Mouse (Mus musculus) testis, postnatal 14 days (tissue): Measurements from ENCODE around the gene Med12l.

ENCODE experiments used
- DNase-seq: peaks from one replicate; pipeline ENCODE4 v3.0.0; 2021; ENCODE audit warnings: low spot score

Gene Med12l

DNA sequence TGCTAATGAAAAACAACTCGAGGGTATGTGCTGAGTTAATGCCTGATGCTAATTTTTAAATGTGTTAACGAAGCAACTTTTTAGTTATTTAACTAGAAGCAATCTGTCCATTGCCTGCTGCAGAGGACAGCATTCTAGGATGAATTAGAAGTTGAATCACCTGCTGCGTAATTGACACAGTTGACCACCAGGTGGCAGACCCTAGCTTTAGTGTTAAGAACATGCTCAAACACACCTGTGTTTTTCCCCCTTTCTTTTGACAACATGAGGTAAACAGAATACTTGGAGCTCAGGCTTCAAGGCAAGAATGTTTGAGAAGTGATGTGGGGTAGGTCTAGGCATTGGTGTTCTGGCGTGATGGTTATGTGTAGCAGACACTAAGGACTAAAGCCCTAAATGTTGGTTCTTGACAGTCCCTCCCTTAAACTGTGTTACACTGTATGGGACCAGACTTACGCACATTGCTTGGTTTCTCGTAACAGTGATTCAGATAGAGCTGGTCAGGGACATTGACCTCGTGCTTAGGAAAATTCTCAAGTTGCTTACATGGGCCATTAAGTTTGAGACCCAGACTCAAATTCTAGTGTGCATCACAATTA, 315.8 kb downstream of the Med12l start:
- DNase-seq, result no peak

DNA sequence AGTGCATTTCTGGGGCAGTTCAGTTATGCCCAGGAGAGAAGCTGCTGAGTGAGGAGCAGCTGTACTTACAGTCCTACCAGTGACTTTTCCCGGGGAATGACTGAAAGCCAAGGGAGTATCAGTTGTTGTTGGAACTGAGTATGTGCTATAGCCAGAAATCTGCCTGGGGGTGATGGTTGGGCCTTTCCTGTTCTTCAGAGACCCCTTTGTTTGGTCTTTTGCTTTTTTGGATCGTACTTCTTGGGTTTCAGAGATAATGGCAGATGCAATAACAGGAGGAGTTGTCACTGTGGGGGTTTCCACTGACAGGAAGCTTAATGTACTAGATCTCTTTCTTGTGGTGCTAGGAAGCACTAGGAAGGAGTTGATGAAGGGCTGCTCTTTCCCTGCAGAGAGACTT, 322.9 kb downstream of the Med12l start:
- DNase-seq, result no peak

DNA sequence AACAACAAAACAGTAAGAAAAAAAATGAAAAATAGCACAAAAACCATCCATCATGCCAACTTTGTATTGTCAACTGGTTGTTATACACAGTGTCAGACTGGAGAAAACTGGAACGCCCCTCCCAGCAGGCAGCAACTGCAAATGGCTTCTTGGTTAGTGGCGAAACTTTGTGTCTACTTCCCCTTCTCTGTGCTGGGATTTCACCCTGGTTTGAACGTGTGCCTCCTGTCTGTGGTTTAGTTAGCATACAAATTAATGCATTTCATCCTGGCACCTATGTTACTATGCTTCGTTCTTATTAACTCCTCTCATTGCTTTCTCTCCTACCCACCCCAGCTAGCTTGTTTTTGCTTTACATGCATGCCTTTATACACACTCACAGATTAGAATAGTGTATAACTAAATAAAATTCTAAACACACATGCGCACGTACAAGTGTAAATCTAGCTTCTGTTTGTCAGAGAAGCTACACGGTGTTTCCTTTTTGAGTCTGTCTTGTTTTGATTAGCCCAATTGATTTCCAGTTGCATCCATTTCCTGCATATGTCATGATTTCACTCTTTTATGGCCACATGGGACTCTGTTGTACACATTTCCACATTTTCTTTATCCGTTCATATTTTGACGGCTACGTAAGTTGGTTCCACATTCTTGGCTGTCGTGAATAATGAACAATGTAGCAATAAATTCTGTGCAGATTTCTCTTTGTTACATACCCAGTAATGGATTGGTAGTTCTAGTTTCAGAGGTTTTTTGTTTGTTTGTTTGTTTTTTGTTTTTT, 336.2 kb downstream of the Med12l start:
- no peak for DNase-seq

DNA sequence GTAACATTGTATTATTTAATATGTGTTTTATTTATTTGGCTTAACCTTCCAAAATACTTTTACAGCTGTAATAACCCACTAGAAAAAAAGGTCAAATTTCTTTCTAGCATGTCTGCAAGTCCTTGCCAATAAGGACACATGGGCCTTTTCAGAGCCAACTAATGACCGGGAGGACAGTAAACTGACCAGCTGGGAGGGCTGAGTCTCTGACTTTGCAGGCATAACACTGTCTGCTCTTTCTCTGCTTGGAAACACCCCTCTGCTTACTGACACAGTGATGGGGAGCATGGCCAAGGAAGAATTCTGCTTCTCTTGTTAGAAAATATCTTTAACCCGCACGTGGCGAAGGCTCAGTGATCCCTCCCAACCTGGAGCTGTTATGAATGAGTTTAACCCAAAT, 337.4 kb downstream of the Med12l start:
- peak; percentile 25 for DNase-seq

DNA sequence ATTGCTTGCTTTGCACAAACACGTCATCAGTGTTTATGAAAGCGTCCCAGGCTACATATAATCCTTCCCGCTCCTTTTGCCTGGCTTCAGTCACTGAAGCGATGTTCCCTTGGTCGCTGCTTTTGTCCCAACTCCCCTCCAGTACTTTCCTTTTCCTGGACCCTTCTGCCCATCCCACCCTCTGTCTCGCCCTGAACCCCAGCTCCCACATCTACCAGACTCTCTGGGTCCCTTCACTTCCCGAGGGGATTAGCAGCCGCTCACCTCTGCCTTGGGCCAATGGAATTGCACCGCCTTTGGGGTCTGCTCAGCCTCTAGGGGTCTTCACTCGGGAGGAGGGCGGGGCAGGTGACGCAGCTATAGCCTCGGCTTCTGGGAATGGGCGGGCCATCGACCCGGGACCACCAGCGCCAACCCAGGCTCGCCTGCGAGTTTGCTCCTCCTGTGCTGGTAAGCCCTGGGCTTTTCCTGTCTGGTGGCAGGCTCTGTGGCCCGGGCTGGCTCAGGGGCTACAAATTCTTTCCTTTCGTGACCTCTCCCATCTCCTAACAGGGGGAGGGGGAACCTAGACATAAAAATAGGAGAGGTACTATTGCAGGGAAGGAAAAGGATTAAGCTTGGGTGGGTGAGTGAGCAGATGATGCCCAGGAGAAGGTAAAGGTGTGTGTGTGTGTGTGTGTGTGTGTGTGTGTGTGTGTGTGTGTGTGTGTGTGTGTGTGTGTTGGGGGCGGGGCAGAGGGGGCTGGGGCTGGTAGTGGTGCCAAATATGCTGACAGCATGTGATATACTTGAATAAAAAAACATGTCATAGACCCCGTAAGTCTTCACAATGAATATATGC, 338.7 kb downstream of the Med12l start, which contains the start of gene Igsf10:
TSS of gene Igsf10 (minus strand) at position 330 of the 841 bp plus-strand sequence.
- DNase-seq, result peak; percentile 19

DNA sequence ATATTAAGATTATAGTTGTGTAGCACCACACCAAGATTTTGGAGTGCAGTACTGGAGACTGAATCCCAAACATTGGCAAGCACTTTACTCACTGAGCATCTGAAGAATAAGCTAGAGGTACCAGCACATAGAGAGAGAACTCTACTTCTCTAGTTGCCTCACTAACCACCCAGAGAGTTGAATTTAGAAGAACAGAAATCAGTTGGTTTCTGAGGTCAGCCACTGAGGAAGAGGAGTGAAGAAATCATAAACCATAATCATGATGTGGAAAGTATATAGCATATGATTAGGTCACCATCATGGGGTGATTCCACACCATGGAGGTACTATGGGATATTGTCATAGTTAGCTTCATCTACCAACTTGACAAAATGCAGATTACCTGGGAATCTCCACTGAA, 346.1 kb downstream of the Med12l start:
- DNase-seq, result no peak

DNA sequence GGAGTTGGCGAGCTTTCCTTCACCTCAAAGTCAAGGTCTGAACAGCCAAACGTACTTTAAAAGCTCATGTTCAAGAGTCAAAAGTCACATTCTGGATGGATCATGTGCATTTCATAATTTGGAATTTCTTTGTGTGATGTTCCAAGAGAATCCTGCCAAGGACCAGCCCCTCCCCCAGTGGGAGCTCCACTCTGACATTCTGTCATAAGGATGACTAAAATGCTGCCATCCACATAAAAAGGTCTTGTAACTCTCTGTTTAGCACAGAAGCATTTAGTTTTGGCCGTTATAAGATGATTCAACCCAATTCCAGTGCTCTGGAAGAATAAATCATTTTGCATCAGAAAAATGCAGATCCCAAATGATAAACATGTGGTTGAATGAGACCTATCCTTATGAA, 348.5 kb downstream of the Med12l start:
- DNase-seq, result no peak

DNA sequence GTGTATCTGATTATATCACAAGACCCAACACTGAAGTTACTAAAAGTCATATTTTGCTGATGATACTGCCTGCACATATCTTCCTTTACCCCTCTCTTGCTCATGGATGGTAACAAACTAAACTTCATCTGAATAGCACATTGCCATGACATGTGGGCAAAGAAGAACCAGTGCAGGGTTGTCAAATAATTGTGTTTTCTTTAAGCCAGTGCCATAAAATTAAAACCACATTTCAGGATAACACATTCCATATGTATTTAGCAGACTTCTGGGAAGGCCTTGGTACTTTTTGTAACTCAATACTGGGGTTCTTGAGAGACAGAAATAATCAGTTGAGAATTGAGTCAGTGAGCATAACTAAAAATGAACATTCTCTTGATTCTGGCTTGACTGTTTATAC, 354.5 kb downstream of the Med12l start:
- no peak for DNase-seq

DNA sequence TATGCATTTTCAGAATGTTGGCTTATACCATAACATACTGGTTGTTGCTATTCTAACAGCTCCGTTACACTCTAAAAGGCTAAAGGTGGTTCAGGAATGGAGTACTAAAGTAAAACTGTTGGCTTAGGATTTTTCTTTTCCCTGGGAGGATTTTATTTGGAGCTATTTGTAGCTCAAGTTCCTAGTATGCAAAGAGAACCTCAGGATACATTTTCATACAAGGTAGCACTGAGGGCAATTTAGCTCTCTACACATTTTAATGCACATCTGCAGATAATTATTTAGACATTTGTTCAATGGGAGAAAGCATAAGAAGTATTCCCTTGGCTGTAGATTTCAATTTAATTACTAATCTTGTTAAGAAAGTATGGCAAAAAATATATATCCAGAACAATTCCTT, 356.3 kb downstream of the Med12l start:
- DNase-seq, result no peak
